Mouse (Mus musculus): ENCODE data around the gene Slc25a35.
"Not testable (repeated sequence)": the region's sequence is repeated elsewhere in the genome, so short reads cannot be mapped to it uniquely, and the experiment has no call there.

GRCm38 (mm10) chr11:69002782-69003181 lies 34.9 kb downstream of the Slc25a35 start:
- not testable (repeated sequence) for TF ChIP-seq CTCF (IDR thresholded peaks at IDR 0.05; ENCODE audit: insufficient read depth, low read length); POLR2A (IDR thresholded peaks at IDR 0.05; ENCODE audit: borderline replicate concordance, extremely low read depth, low read depth, low read length)

All from lung, adult 2 months (tissue).